Mouse (Mus musculus) olfactory bulb, adult 2 months (tissue): ENCODE data around the gene Ccdc120. TPM values are rescaled to one million over a fixed set of nuclear protein-coding genes. Genes with fewer than 3 reads are reported as not detected.

Experiments
- H3K27ac ChIP-seq: fragments of 200-500 bp; 2 replicates; pipeline ENCODE4 v1.5.1; 2012; ENCODE audit warnings: low read depth, low read length; ENCODE audit not compliant: insufficient read depth
- H3K4me1 ChIP-seq: fragments of 200-500 bp; 2 replicates; pipeline ENCODE4 v1.6.1; 2012; ENCODE audit warnings: low read length; ENCODE audit not compliant: control insufficient read depth, insufficient read depth
- H3K4me3 ChIP-seq: fragments of 200-500 bp; 2 replicates; pipeline ENCODE4 v1.5.1; 2012; ENCODE audit warnings: mild to moderate bottlenecking, low read depth, low read length, moderate library complexity; ENCODE audit not compliant: insufficient read depth
- CTCF ChIP-seq: fragments of 200-500 bp; IDR thresholded peaks from 2 replicates; pipeline ENCODE4 v1.5.1; 2012; ENCODE audit warnings: low read depth, mild to moderate bottlenecking, low read length, moderate library complexity; ENCODE audit not compliant: insufficient read depth
- POLR2A ChIP-seq: fragments of 200-500 bp; IDR thresholded peaks from 2 replicates; pipeline ENCODE4 v1.6.1; 2012; ENCODE audit warnings: mild to moderate bottlenecking, low read depth, low read length, moderate library complexity; ENCODE audit not compliant: insufficient read depth
- WGBS: fragments of 180-500 bp; shearing (Covaris S2); methylation state at CpG from one replicate; pipeline ENCODE4 v1.1.7; 2018; 5-methylcytosine and 5-hydroxymethylcytosine counted together
- polyA plus RNA-seq: library from polyadenylated mRNA; stranded (reverse); fragments of >200 nt; gene quantifications from 2 replicates; pipeline ENCODE4 v1.2.4, GENCODE M21; 2012; ENCODE audit warnings: low replicate concordance; ENCODE audit not compliant: missing spikeins, insufficient read depth, insufficient read length

Gene Ccdc120
- polyA plus RNA-seq, 1 experiment = not detected

GRCm38 (mm10) chrX:7733571-7734156 is 17.0 kb downstream of the Ccdc120 start:
- TF ChIP-seq POLR2A (no peak), CTCF (peak; percentile 47; the same call in 1 of the 2 replicates)
- 33% methylated on average over 26 of the region's 26 CpGs for WGBS
- 0 out of 2 replicates have a peak overlapping the region, but pooled peaks have one; percentile 32 for H3K27ac ChIP-seq
- H3K4me3 ChIP-seq = peak overlapping the region; percentile 43
- peaks cover 10% of the 10 kb centered on the region for H3K4me1 ChIP-seq

DNA sequence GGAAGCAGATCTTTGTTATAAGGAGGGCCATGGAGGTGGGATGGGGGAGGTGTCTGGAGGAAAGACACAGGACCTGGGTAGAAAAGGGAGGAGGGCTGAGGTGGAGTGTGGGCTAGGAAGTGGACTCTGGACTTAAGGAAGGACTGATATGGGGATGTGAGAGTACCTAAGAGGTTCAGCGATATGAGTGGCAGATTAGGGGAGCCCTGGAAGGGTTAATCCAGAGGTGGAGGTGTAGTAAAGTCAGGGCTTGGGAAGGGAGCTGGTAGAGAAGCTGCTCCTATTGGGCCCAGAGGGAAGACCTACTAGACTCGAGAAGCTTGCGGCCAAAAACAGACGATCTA is 21.8 kb downstream of the Ccdc120 start:
- peak overlapping the region; percentile 92 for H3K4me3 ChIP-seq
- H3K27ac ChIP-seq = peak overlapping the region; percentile 69; the same call in 1 of the 2 replicates
- WGBS = 28% methylated on average over 4 of the region's 4 CpGs
- H3K4me1 ChIP-seq = peaks cover 5% of the 10 kb centered on the region
- TF ChIP-seq CTCF (no peak), POLR2A (no peak)

GRCm38 (mm10) chrX:7728215-7728921 is 22.3 kb downstream of the Ccdc120 start, which contains the start of gene Praf2:
TSS of gene Praf2 (plus strand) at chrX:7728439.
- H3K27ac ChIP-seq = peak within 1 kb of the TSS; percentile 69
- 17% methylated on average over 42 of the region's 42 CpGs for WGBS
- peaks cover 6% of the 10 kb centered on the region; the same call in 1 of the 2 replicates for H3K4me1 ChIP-seq
- TF ChIP-seq POLR2A (no peak), CTCF (no peak)
- H3K4me3 ChIP-seq = peak within 1 kb of the TSS; percentile 92

DNA sequence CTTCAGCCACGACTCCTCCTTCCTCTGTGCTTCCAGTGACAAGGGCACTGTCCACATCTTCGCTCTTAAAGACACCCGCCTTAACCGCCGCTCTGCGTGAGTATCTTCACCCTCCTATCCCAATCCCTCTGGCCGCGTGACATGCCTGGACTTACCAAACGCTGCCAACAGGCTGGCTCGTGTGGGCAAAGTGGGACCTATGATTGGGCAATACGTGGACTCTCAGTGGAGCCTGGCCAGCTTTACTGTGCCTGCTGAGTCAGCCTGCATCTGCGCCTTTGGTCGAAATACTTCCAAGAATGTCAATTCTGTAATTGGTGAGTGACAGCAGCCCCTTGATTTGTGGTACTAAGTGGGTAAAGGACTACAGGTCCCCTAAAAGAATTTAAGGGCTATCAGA is 23.5 kb downstream of the Ccdc120 start:
- peaks cover 6% of the 10 kb centered on the region; the same call in 1 of the 2 replicates for H3K4me1 ChIP-seq
- H3K27ac ChIP-seq = no peak overlapping the region
- no peak overlapping the region for H3K4me3 ChIP-seq
- TF ChIP-seq CTCF (no peak), POLR2A (no peak)
- 85% methylated on average over 13 of the region's 13 CpGs for WGBS

- WGBS = 87% methylated on average over 12 of the region's 12 CpGs
- H3K4me3 ChIP-seq = no peak overlapping the region
- TF ChIP-seq POLR2A (no peak), CTCF (no peak)
Measured at GRCm38 (mm10) chrX:7725841-7726240, 24.9 kb downstream of the Ccdc120 start.

GRCm38 (mm10) chrX:7724135-7724534 is 26.6 kb downstream of the Ccdc120 start:
- WGBS = 85% methylated on average over 7 of the region's 7 CpGs

More at GRCm38 (mm10) chrX:7725841-7726240, 24.9 kb downstream of the Ccdc120 start:
- Histone ChIP-seq H3K4me1 (peaks cover 6% of the 10 kb centered on the region; the same call in 1 of the 2 replicates), H3K27ac (no peak overlapping the region)

DNA sequence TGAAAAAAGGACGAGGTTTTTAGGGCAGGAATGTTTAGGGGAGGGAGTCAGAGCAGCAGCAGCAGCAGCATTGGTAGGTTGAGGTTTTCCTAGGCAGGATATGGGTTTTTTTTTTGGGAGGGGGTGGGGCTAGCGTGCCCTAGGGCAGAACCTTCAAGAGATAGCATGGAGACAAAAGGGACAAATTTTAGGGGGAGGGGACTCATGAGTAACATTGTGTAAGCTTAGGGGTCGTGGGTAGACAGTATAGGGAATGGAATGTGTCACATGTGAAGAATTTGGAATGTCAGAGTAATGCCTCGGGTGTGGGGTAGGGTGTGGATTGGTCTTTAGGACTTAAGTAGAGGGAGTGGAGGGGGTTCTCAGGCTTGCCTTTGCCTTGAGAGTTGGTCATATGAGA is 28.0 kb downstream of the Ccdc120 start:
- TF ChIP-seq POLR2A (no peak), CTCF (no peak)
- H3K27ac ChIP-seq = no peak overlapping the region
- 21% methylated on average over 4 of the region's 4 CpGs for WGBS
- peak overlapping the region; percentile 60 for H3K4me3 ChIP-seq
- peaks cover 3% of the 10 kb centered on the region; the same call in 1 of the 2 replicates for H3K4me1 ChIP-seq

More at GRCm38 (mm10) chrX:7724135-7724534, 26.6 kb downstream of the Ccdc120 start:
- peaks cover 3% of the 10 kb centered on the region; the same call in 1 of the 2 replicates for H3K4me1 ChIP-seq
- H3K4me3 ChIP-seq = no peak overlapping the region
- no peak overlapping the region for H3K27ac ChIP-seq
- no peak for TF ChIP-seq CTCF
- TF ChIP-seq POLR2A = no peak

GRCm38 (mm10) chrX:7722282-7722611 is 28.5 kb downstream of the Ccdc120 start:
- H3K4me3 ChIP-seq = peak overlapping the region; percentile 60
- 0 out of 2 replicates have a peak overlapping the region, but pooled peaks have one; percentile 37 for H3K27ac ChIP-seq
- 13% methylated on average over 11 of the region's 11 CpGs for WGBS
- TF ChIP-seq POLR2A = 0 out of 2 replicates have a peak, but pooled peaks have one; percentile 48
- no peak for TF ChIP-seq CTCF
- H3K4me1 ChIP-seq = peaks cover 3% of the 10 kb centered on the region; the same call in 1 of the 2 replicates
